Comparison of ENCODE assay signal across 29 mouse cellular contexts in the genomic region with DNA sequence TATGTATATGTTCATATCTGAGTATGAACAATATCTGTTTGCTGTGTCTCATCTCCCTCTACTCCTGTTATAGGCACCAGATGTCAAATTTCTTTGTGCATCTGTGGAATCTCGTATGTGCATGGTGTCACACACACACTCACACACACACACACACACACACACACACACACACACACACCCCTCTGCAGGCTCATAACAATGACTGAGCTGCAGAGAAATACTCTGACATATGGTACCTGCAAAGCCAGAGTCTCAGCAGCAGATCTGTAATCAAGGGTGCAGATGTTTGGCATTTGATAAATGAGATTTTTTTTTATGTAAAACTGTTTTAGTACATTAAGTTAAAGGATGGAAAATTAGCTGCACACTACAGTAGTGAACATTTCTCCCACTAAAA.
DNase-seq lines count a peak whose midpoint lies in the region; ATAC-seq and TF ChIP-seq lines count a peak whose summit lies in the region.
"Had no signal": no experiment of that assay in that cellular context is flagged by ENCODE, and none has a peak within 500 bp of the region (broad histone marks: within the 10 kb centered on the region; RNA-seq: fewer than 3 reads in every experiment).

No protein-coding gene starts in this region.

- no peak for TF ChIP-seq CTCF in brain, embryonic 14.5 days (IDR thresholded peaks at IDR 0.05; ENCODE audit: borderline replicate concordance, extremely low read depth, insufficient read depth, insufficient read length)

- 62% methylated on average over 1 of the region's 1 CpGs for WGBS in hindbrain, embryonic 11.5 days
- WGBS in hindbrain, embryonic 14.5 days: 35% methylated on average over 1 of the region's 1 CpGs
- 38% methylated on average over 1 of the region's 1 CpGs for WGBS in hindbrain, embryonic 13.5 days
- 84% methylated on average over 1 of the region's 1 CpGs for WGBS in hindbrain, embryonic 10.5 days
- 37% methylated on average over 1 of the region's 1 CpGs for WGBS in neural tube, embryonic 13.5 days

- no peaks in the 10 kb centered on the region for H3K9me3 ChIP-seq in hindbrain, embryonic 11.5 days (ENCODE audit: control insufficient read depth, low read length)
- H3K9me3 ChIP-seq in hindbrain, embryonic 14.5 days (ENCODE audit: control insufficient read depth, low read length): no peaks in the 10 kb centered on the region
- no peaks in the 10 kb centered on the region for H3K9me3 ChIP-seq in hindbrain, embryonic 13.5 days
- H3K9me3 ChIP-seq in hindbrain, embryonic 10.5 days: no peaks in the 10 kb centered on the region
- H3K9me3 ChIP-seq in neural tube, embryonic 13.5 days: no peaks in the 10 kb centered on the region
- H3K9me3 ChIP-seq: embryonic facial prominence, embryonic 13.5 days; embryonic facial prominence, embryonic 15.5 days; forebrain, embryonic 10.5 days; forebrain, embryonic 12.5 days; G1E had no signal

- H3K27me3 ChIP-seq in hindbrain, embryonic 11.5 days (ENCODE audit: control insufficient read depth, insufficient read depth, low read length): no peaks in the 10 kb centered on the region
- no peaks in the 10 kb centered on the region for H3K27me3 ChIP-seq in hindbrain, embryonic 14.5 days (ENCODE audit: control insufficient read depth, insufficient read depth, low read length)
- no peaks in the 10 kb centered on the region for H3K27me3 ChIP-seq in hindbrain, embryonic 13.5 days
- H3K27me3 ChIP-seq in hindbrain, embryonic 10.5 days (ENCODE audit: insufficient read depth, poor library complexity, severe bottlenecking): no peaks in the 10 kb centered on the region
- no peaks in the 10 kb centered on the region for H3K27me3 ChIP-seq in neural tube, embryonic 13.5 days
- H3K27me3 ChIP-seq: CH12.LX; embryonic facial prominence, embryonic 13.5 days; embryonic facial prominence, embryonic 15.5 days; forebrain, embryonic 12.5 days had no signal

- no peak overlapping the region for H3K4me3 ChIP-seq in hindbrain, embryonic 11.5 days (ENCODE audit: low read depth, low read length)
- H3K4me3 ChIP-seq in hindbrain, embryonic 14.5 days (replicated peaks; ENCODE audit: low read length): no peak overlapping the region
- H3K4me3 ChIP-seq in hindbrain, embryonic 13.5 days: no peak overlapping the region
- H3K4me3 ChIP-seq in hindbrain, embryonic 10.5 days: no peak overlapping the region
- H3K4me3 ChIP-seq in neural tube, embryonic 13.5 days: no peak overlapping the region
- H3K4me3 ChIP-seq: embryonic facial prominence, embryonic 13.5 days; embryonic facial prominence, embryonic 15.5 days; erythroblast, embryonic 14.5 days; forebrain, embryonic 10.5 days; forebrain, embryonic 12.5 days had no signal

- H3K36me3 ChIP-seq in hindbrain, embryonic 11.5 days (ENCODE audit: control insufficient read depth, insufficient read depth, low read length): no peaks in the 10 kb centered on the region
- H3K36me3 ChIP-seq in hindbrain, embryonic 14.5 days (replicated peaks; ENCODE audit: control insufficient read depth, insufficient read depth): no peaks in the 10 kb centered on the region
- H3K36me3 ChIP-seq in hindbrain, embryonic 13.5 days: no peaks in the 10 kb centered on the region
- H3K36me3 ChIP-seq in hindbrain, embryonic 10.5 days: no peaks in the 10 kb centered on the region
- no peaks in the 10 kb centered on the region for H3K36me3 ChIP-seq in neural tube, embryonic 13.5 days
- H3K36me3 ChIP-seq: embryonic facial prominence, embryonic 13.5 days; embryonic facial prominence, embryonic 15.5 days; forebrain, embryonic 10.5 days; forebrain, embryonic 12.5 days; G1E had no signal

- H3K9ac ChIP-seq in hindbrain, embryonic 11.5 days (ENCODE audit: low read depth, low read length): no peak overlapping the region
- no peak overlapping the region for H3K9ac ChIP-seq in hindbrain, embryonic 14.5 days
- no peak overlapping the region for H3K9ac ChIP-seq in hindbrain, embryonic 13.5 days
- no peak overlapping the region for H3K9ac ChIP-seq in neural tube, embryonic 13.5 days
- H3K9ac ChIP-seq: embryonic facial prominence, embryonic 13.5 days; embryonic facial prominence, embryonic 15.5 days; forebrain, embryonic 12.5 days had no signal

- no peak overlapping the region for H3K4me2 ChIP-seq in hindbrain, embryonic 11.5 days (replicated peaks; ENCODE audit: low read depth, low read length)
- H3K4me2 ChIP-seq in hindbrain, embryonic 14.5 days (replicated peaks): no peak overlapping the region
- no peak overlapping the region for H3K4me2 ChIP-seq in hindbrain, embryonic 13.5 days
- no peak overlapping the region for H3K4me2 ChIP-seq in neural tube, embryonic 13.5 days
- H3K4me2 ChIP-seq: embryonic facial prominence, embryonic 13.5 days; embryonic facial prominence, embryonic 15.5 days; forebrain, embryonic 12.5 days had no signal

- no peak overlapping the region for H3K27ac ChIP-seq in hindbrain, embryonic 11.5 days (ENCODE audit: low read depth, low read length)
- no peak overlapping the region for H3K27ac ChIP-seq in hindbrain, embryonic 14.5 days
- H3K27ac ChIP-seq in hindbrain, embryonic 13.5 days: no peak overlapping the region
- no peak overlapping the region for H3K27ac ChIP-seq in hindbrain, embryonic 10.5 days
- H3K27ac ChIP-seq in neural tube, embryonic 13.5 days (replicated peaks): no peak overlapping the region
- H3K27ac ChIP-seq: embryonic facial prominence, embryonic 13.5 days; embryonic facial prominence, embryonic 15.5 days; forebrain, embryonic 10.5 days; forebrain, embryonic 12.5 days had no signal

- ATAC-seq in hindbrain, embryonic 11.5 days (ENCODE audit: low FRiP score): peak; percentile 18; the same call in 1 of the 2 replicates
- no peak for ATAC-seq in hindbrain, embryonic 14.5 days (ENCODE audit: low FRiP score)
- peak; percentile 82; the same call in 1 of the 2 replicates for ATAC-seq in hindbrain, embryonic 13.5 days (ENCODE audit: low FRiP score)
- ATAC-seq in neural tube, embryonic 13.5 days (ENCODE audit: low read depth): peak; percentile 40; the same call in 1 of the 2 replicates
- ATAC-seq: activated CD4-positive, CD25-positive, alpha-beta regulatory T cell, adult 4 months; CD4-positive, CD25-positive, alpha-beta regulatory T cell, adult 4 months; forebrain, embryonic 14.5 days; Patski had no signal

- DNase-seq in hindbrain, embryonic 11.5 days (ENCODE audit: low spot score): no peak
- no peak for DNase-seq in hindbrain, embryonic 14.5 days (ENCODE audit: low spot score)
- DNase-seq in hindbrain, embryonic 10.5 days (ENCODE audit: low spot score): no peak
- DNase-seq in neural tube, embryonic 10.5 days (ENCODE audit: extremely low spot score, low spot score): no peak
- peak; percentile 43 for DNase-seq in brain, embryonic 14.5 days (ENCODE audit: low read depth)
- DNase-seq: adrenal gland, adult 8-10 months; adrenal gland, postnatal 14 days; adrenal gland, postnatal 36 days; B cell, adult 2 months; cerebellum, adult 11 months; cerebellum, adult 18-20 months; cerebellum, adult 8-10 months; cerebellum, adult 9-11 months; cerebellum, postnatal 14 days; cerebellum, postnatal 36 days; embryo, embryonic 11 days had no signal

- H3K4me1 ChIP-seq in hindbrain, embryonic 11.5 days (replicated peaks; ENCODE audit: control insufficient read depth, insufficient read depth, low read length): no peaks in the 10 kb centered on the region
- H3K4me1 ChIP-seq in hindbrain, embryonic 14.5 days (replicated peaks; ENCODE audit: control insufficient read depth, insufficient read depth, low read length): 0 out of 2 replicates have a peak, but pooled peaks cover 3% of the 10 kb centered on the region
- no peaks in the 10 kb centered on the region for H3K4me1 ChIP-seq in hindbrain, embryonic 13.5 days (replicated peaks)
- no peaks in the 10 kb centered on the region for H3K4me1 ChIP-seq in hindbrain, embryonic 10.5 days (replicated peaks)
- H3K4me1 ChIP-seq in neural tube, embryonic 13.5 days (replicated peaks): no peaks in the 10 kb centered on the region
- H3K4me1 ChIP-seq: embryonic facial prominence, embryonic 13.5 days; embryonic facial prominence, embryonic 15.5 days; forebrain, embryonic 10.5 days had no signal

- no peak for TF ChIP-seq POLR2A in brain, embryonic 14.5 days (IDR thresholded peaks at IDR 0.05; ENCODE audit: borderline replicate concordance, extremely low read depth, insufficient read depth, insufficient read length, poor library complexity, severe bottlenecking)
